Mouse (Mus musculus) ES-Bruce4 (cell line): Measurements from ENCODE around the gene Ice2. TPM values are rescaled to one million over a fixed set of nuclear protein-coding genes. Genes with fewer than 3 reads are reported as not detected.

ENCODE experiments used
- H3K27ac ChIP-seq: 2 replicates; pipeline ENCODE4 v1.5.1; 2012; ENCODE audit warnings: low read length, inconsistent platforms; ENCODE audit not compliant: insufficient read depth
- H3K27me3 ChIP-seq: 2 replicates; pipeline ENCODE4 v1.6.1; 2012; ENCODE audit warnings: mild to moderate bottlenecking, low read length, inconsistent platforms; ENCODE audit not compliant: control insufficient read depth, poor library complexity, insufficient read depth, severe bottlenecking
- H3K36me3 ChIP-seq: 2 replicates; pipeline ENCODE4 v1.6.1; 2012; ENCODE audit warnings: inconsistent platforms, mild to moderate bottlenecking, low read length, moderate library complexity; ENCODE audit not compliant: control insufficient read depth, poor library complexity, insufficient read depth, severe bottlenecking
- H3K4me1 ChIP-seq: one replicate; pipeline ENCODE4 v1.8.1; 2011; ENCODE audit warnings: low read length; ENCODE audit not compliant: control insufficient read depth, insufficient read depth
- H3K4me3 ChIP-seq: 2 replicates; pipeline ENCODE4 v1.5.1; 2011; ENCODE audit warnings: low read depth, mild to moderate bottlenecking, low read length
- H3K9ac ChIP-seq: 2 replicates; pipeline ENCODE4 v1.6.1; 2012; ENCODE audit warnings: low read depth, mild to moderate bottlenecking, inconsistent platforms; ENCODE audit not compliant: poor library complexity, severe bottlenecking
- H3K9me3 ChIP-seq: replicated peaks from 2 replicates; pipeline ENCODE4 v1.6.1; 2012; ENCODE audit warnings: mild to moderate bottlenecking, low read length, inconsistent platforms; ENCODE audit not compliant: control insufficient read depth, poor library complexity, insufficient read depth, severe bottlenecking
- CTCF ChIP-seq: IDR thresholded peaks from one replicate; pipeline ENCODE4 v1.8.1; 2011; ENCODE audit warnings: low read depth, low read length
- EP300 ChIP-seq: IDR thresholded peaks from 2 replicates; pipeline ENCODE4 v1.6.1; 2011; ENCODE audit warnings: low read depth, low read length; ENCODE audit not compliant: insufficient read depth
- POLR2A ChIP-seq: IDR thresholded peaks from one replicate; pipeline ENCODE4 v1.8.1; 2011; ENCODE audit warnings: low read length; ENCODE audit not compliant: insufficient read depth
- polyA plus RNA-seq: library from polyadenylated mRNA; stranded (reverse); fragments of >200 nt; gene quantifications from 2 replicates; pipeline ENCODE4 v1.2.4, GENCODE M21; 2011; ENCODE audit warnings: low read depth; ENCODE audit not compliant: missing spikeins, insufficient read depth, insufficient read length

The Ice2 gene
- polyA plus RNA-seq, 1 experiment, result 25.7 TPM

- TF ChIP-seq POLR2A (no peak), CTCF (no peak), EP300 (no peak)
- H3K27me3 ChIP-seq, result no peaks in the 10 kb centered on the region
- no peaks in the 10 kb centered on the region for H3K36me3 ChIP-seq
- no peak overlapping the region for H3K27ac ChIP-seq
- no peak overlapping the region for H3K4me3 ChIP-seq
- H3K9ac ChIP-seq, result no peak overlapping the region
- H3K9me3 ChIP-seq, result no peaks in the 10 kb centered on the region
- H3K4me1 ChIP-seq, result no peaks in the 10 kb centered on the region
These were observed 78.2 kb downstream of the Ice2 start for GRCm38 (mm10) chr9:69475873-69476272.

GRCm38 (mm10) chr9:69477195-69477823, 79.6 kb downstream of the Ice2 start:
- Histone ChIP-seq H3K36me3 (no peaks in the 10 kb centered on the region), H3K27ac (no peak overlapping the region), H3K4me1 (no peaks in the 10 kb centered on the region), H3K9ac (no peak overlapping the region), H3K4me3 (no peak overlapping the region), H3K9me3 (no peaks in the 10 kb centered on the region), H3K27me3 (no peaks in the 10 kb centered on the region)
- TF ChIP-seq POLR2A (no peak), EP300 (no peak), CTCF (no peak)

- Histone ChIP-seq H3K27me3 (no peaks in the 10 kb centered on the region), H3K4me3 (no peak overlapping the region), H3K9ac (no peak overlapping the region), H3K9me3 (no peaks in the 10 kb centered on the region), H3K36me3 (no peaks in the 10 kb centered on the region), H3K27ac (no peak overlapping the region), H3K4me1 (no peaks in the 10 kb centered on the region)
- TF ChIP-seq CTCF (no peak), POLR2A (no peak), EP300 (no peak)
These were observed 80.1 kb downstream of the Ice2 start for GRCm38 (mm10) chr9:69477824-69478222.

GRCm38 (mm10) chr9:69480344-69480743, 82.6 kb downstream of the Ice2 start:
- Histone ChIP-seq H3K27me3 (no peaks in the 10 kb centered on the region), H3K4me3 (no peak overlapping the region), H3K27ac (no peak overlapping the region), H3K9ac (no peak overlapping the region), H3K4me1 (no peaks in the 10 kb centered on the region), H3K36me3 (no peaks in the 10 kb centered on the region), H3K9me3 (no peaks in the 10 kb centered on the region)
- peak; percentile 25 for TF ChIP-seq CTCF
- TF ChIP-seq EP300, result no peak
- no peak for TF ChIP-seq POLR2A

Other genes starting within 250 kb of the Ice2 start
- gene Anxa2, start 55.7 kb downstream of the Ice2 start, polyA plus RNA-seq, result 139 and 148 TPM in 2 replicates